Mouse (Mus musculus): ENCODE measurements around the gene Xpr1.

GRCm38 (mm10) chr1:155423801-155424200, 6.6 kb upstream of the Xpr1 start:
- TF ChIP-seq CTCF (IDR thresholded peaks at IDR 0.05; ENCODE audit: low read depth, low read length), result no peak
- TF ChIP-seq POLR2A (IDR thresholded peaks at IDR 0.05; ENCODE audit: insufficient read depth, low read length), result no peak

Data from ES-Bruce4 (cell line).